ENCODE assay signal across 29 mouse cellular contexts in the genomic region with DNA sequence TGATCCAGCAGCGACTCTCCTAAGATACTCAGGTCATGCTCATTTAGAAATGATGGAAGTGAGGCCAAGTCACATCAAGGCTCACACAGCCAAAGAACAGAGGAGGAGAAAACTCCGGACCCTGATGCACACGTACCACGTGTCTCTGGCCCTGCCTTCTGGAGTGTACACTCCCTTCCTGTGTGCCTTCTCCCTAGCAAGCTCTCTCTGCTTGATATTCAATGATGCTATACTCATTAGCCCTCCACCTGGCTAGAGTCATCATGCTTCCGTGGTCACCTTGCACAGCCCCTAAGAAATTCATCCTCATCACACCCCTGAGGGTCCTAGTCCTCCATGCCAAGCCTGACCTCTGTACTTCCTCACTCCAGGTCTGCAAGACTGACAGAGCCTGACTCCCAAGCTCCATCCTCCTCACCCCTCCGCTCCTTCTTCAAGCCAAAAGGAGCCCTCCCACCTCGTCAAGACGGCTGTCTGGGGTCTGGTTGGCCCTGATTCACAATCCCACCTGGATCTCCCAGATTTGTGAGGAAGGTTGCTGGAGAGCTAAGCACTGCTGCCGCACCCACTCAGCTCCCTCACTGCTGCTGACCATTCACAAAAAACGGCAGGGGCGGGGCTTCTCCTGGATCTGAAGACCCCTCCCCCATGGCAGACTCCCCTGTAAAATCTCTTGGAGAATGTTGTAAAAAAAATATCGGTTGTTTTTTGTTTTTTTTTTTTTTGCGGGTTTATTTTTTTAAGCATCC. TPM values are rescaled to one million over a fixed set of nuclear protein-coding genes. Genes with fewer than 3 reads are reported as not detected.
DNase-seq lines count a peak whose midpoint lies in the region; ATAC-seq and TF ChIP-seq lines count a peak whose summit lies in the region.
"Had no signal": no experiment of that assay in that cellular context is flagged by ENCODE, and none has a peak within 500 bp of the region (broad histone marks: within the 10 kb centered on the region; RNA-seq: fewer than 3 reads in every experiment).

No protein-coding gene starts in this region.

- H3K4me3 ChIP-seq in limb, embryonic 13.5 days: no peak overlapping the region
- H3K4me3 ChIP-seq in limb, embryonic 10.5 days: no peak overlapping the region
- no peak overlapping the region for H3K4me3 ChIP-seq in ES-E14 (ENCODE audit: insufficient read depth in 1 of 2, low read depth in 1 of 2, low read length in 2 of 2, poor library complexity in 1 of 2, severe bottlenecking in 1 of 2)
- no peak overlapping the region for H3K4me3 ChIP-seq in forebrain, embryonic 15.5 days
- H3K4me3 ChIP-seq: gastrocnemius, adult 2 months; heart, embryonic 12.5 days; liver, embryonic 15.5 days; lung, embryonic 15.5 days; midbrain, embryonic 10.5 days; midbrain, embryonic 15.5 days; neural tube, embryonic 13.5 days had no signal

- no peaks in the 10 kb centered on the region for H3K9me3 ChIP-seq in limb, embryonic 13.5 days
- no peaks in the 10 kb centered on the region for H3K9me3 ChIP-seq in limb, embryonic 10.5 days (replicated peaks)
- no peaks in the 10 kb centered on the region for H3K9me3 ChIP-seq in ES-E14 (ENCODE audit: control insufficient read depth, insufficient read depth, low read depth, low read length)
- no peaks in the 10 kb centered on the region for H3K9me3 ChIP-seq in forebrain, embryonic 15.5 days
- H3K9me3 ChIP-seq: heart, embryonic 12.5 days; liver, embryonic 15.5 days; lung, embryonic 15.5 days; midbrain, embryonic 10.5 days; midbrain, embryonic 15.5 days; neural tube, embryonic 13.5 days had no signal

- H3K4me2 ChIP-seq in limb, embryonic 13.5 days (replicated peaks): no peak overlapping the region
- H3K4me2 ChIP-seq in forebrain, embryonic 15.5 days (replicated peaks): no peak overlapping the region
- H3K4me2 ChIP-seq: heart, embryonic 12.5 days; hindbrain, embryonic 14.5 days; liver, embryonic 15.5 days; lung, embryonic 15.5 days; midbrain, embryonic 15.5 days; neural tube, embryonic 13.5 days had no signal

- peak overlapping the region; percentile 13; the same call in 1 of the 2 replicates for H3K9ac ChIP-seq in limb, embryonic 13.5 days
- H3K9ac ChIP-seq in ES-E14 (ENCODE audit: insufficient read depth, low read depth, low read length, poor library complexity, severe bottlenecking): no peak overlapping the region
- H3K9ac ChIP-seq in forebrain, embryonic 15.5 days (replicated peaks): no peak overlapping the region
- H3K9ac ChIP-seq: heart, embryonic 12.5 days; hindbrain, embryonic 14.5 days; liver, embryonic 15.5 days; lung, embryonic 15.5 days; midbrain, embryonic 15.5 days had no signal

- in situ Hi-C loops in ES-E14 (cut with MboI; ENCODE audit: low sequenced_read_pairs in 2 of 2, unreplicated experiment in 2 of 2): loop anchor here in 1 of 2 experiments (10.0 kb wide), 1 partner anchor 159 kb away; no protein-coding TSS in a partner anchor

- no peak for DNase-seq in limb, embryonic 10.5 days (ENCODE audit: low spot score)
- DNase-seq in CD4-positive helper T cell, adult 2 months (ENCODE audit: low read depth, low spot score): peak; percentile 67
- no peak for DNase-seq in ES-E14 (ENCODE audit: low read depth, low spot score)
- DNase-seq in naive thymus-derived CD4-positive, alpha-beta T cell, adult 2 months (ENCODE audit: low read depth): peak; percentile 73
- no peak for DNase-seq in cerebellum, adult 11-12 months
- no peak for DNase-seq in natural killer cell, adult 2 months (ENCODE audit: low spot score in 2 of 2)
- DNase-seq: adrenal gland, adult 2 months; cerebellum, adult 2 months; cerebellum, postnatal 25 days; gastrocnemius, adult 2 months; gastrocnemius, postnatal 36 days; heart, adult 18-20 months; kidney, adult 8-10 months; kidney, postnatal 4 days; layer of hippocampus, postnatal 36 days; right cerebral cortex, postnatal 4 days had no signal

- H3K27ac ChIP-seq in limb, embryonic 13.5 days: no peak overlapping the region
- no peak overlapping the region for H3K27ac ChIP-seq in limb, embryonic 10.5 days
- H3K27ac ChIP-seq in ES-E14 (ENCODE audit: insufficient read depth, low read depth, low read length, poor library complexity, severe bottlenecking): no peak overlapping the region
- H3K27ac ChIP-seq in forebrain, embryonic 15.5 days (replicated peaks): no peak overlapping the region
- H3K27ac ChIP-seq: gastrocnemius, adult 2 months; hindbrain, embryonic 14.5 days; kidney, postnatal 0 days; liver, embryonic 15.5 days; lung, embryonic 15.5 days; midbrain, embryonic 10.5 days; midbrain, embryonic 15.5 days; neural tube, embryonic 13.5 days had no signal

- ATAC-seq in limb, embryonic 13.5 days (ENCODE audit: low FRiP score, low read depth): no peak
- ATAC-seq in forebrain, embryonic 15.5 days (replicated peaks): no peak
- ATAC-seq: activated CD4-positive, CD25-positive, alpha-beta regulatory T cell, adult 4 months; forebrain, embryonic 14.5 days; inflammation-experienced regulatory T-cells, adult 6 months; midbrain, embryonic 15.5 days had no signal

- H3K27me3 ChIP-seq in limb, embryonic 13.5 days: 0 out of 2 replicates have a peak, but pooled peaks cover 3% of the 10 kb centered on the region
- 0 out of 2 replicates have a peak, but pooled peaks cover 10% of the 10 kb centered on the region for H3K27me3 ChIP-seq in limb, embryonic 10.5 days (ENCODE audit: low read depth, poor library complexity, severe bottlenecking)
- no peaks in the 10 kb centered on the region for H3K27me3 ChIP-seq in forebrain, embryonic 15.5 days
- H3K27me3 ChIP-seq: heart, embryonic 12.5 days; lung, embryonic 15.5 days; midbrain, embryonic 15.5 days; neural tube, embryonic 13.5 days had no signal

- H3K36me3 ChIP-seq in limb, embryonic 13.5 days: no peaks in the 10 kb centered on the region
- H3K36me3 ChIP-seq in limb, embryonic 10.5 days: no peaks in the 10 kb centered on the region
- H3K36me3 ChIP-seq in ES-E14 (ENCODE audit: control insufficient read depth, insufficient read depth, low read length, poor library complexity, severe bottlenecking): no peaks in the 10 kb centered on the region
- no peaks in the 10 kb centered on the region for H3K36me3 ChIP-seq in forebrain, embryonic 15.5 days
- H3K36me3 ChIP-seq: heart, embryonic 12.5 days; liver, embryonic 15.5 days; lung, embryonic 15.5 days; midbrain, embryonic 10.5 days; midbrain, embryonic 15.5 days; neural tube, embryonic 13.5 days had no signal

- WGBS in limb, embryonic 13.5 days: 46% methylated on average over 13 of the region's 13 CpGs
- 58% methylated on average over 13 of the region's 13 CpGs for WGBS in limb, embryonic 10.5 days
- 58% methylated on average over 13 of the region's 13 CpGs for WGBS in forebrain, embryonic 15.5 days

- peaks cover 36% of the 10 kb centered on the region for H3K4me1 ChIP-seq in limb, embryonic 13.5 days
- peaks cover 40% of the 10 kb centered on the region for H3K4me1 ChIP-seq in limb, embryonic 10.5 days
- peaks cover 0 to 13% of the 10 kb centered on the region in 2 experiments; a peak in 2 of 4 replicates for H3K4me1 ChIP-seq in ES-E14 (ENCODE audit: control insufficient read depth in 2 of 2, insufficient read depth in 2 of 2, low read length in 2 of 2, poor library complexity in 1 of 2)
- H3K4me1 ChIP-seq in forebrain, embryonic 15.5 days: peaks cover 5% of the 10 kb centered on the region

TF ChIP-seq in ES-E14, 5 proteins besides CTCF, POLR2A, EP300 and RAD21:
- TF ChIP-seq CHD2 (IDR thresholded peaks at IDR 0.05; ENCODE audit: low read depth, low read length) (no peak), ZNF384 (IDR thresholded peaks at IDR 0.05; ENCODE audit: low read depth, low read length) (0 out of 2 replicates have a peak, but pooled peaks have one; percentile 42)

RNA-seq across cellular contexts. Expression of a gene that starts 30.4 kb away (rescaled TPM):
- 357 and 379 TPM in 2 replicates for polyA plus RNA-seq in limb, embryonic 13.5 days (2015; fragmentation: Nextera tagmentation; extraction: Ambion mirVana)
- 234 and 239 TPM in 2 replicates for polyA plus RNA-seq in limb, embryonic 10.5 days (2016; fragmentation: Nextera tagmentation; extraction: Ambion mirVana)
- total RNA-seq in ES-E14 (2012; rRNA removed): 174 and 382 TPM in 2 replicates
- polyA plus RNA-seq in forebrain, embryonic 15.5 days (2015; fragmentation: Nextera tagmentation; extraction: Ambion mirVana): 286 and 291 TPM in 2 replicates

RNA-seq across cellular contexts. Expression of a gene that starts 30.5 kb away (rescaled TPM):
- polyA plus RNA-seq in limb, embryonic 13.5 days (2015; fragmentation: Nextera tagmentation; extraction: Ambion mirVana): 46.5 and 51.0 TPM in 2 replicates
- polyA plus RNA-seq in limb, embryonic 10.5 days (2016; fragmentation: Nextera tagmentation; extraction: Ambion mirVana): 32.2 and 37.7 TPM in 2 replicates
- total RNA-seq in ES-E14 (2012; rRNA removed): 17.6 and 26.3 TPM in 2 replicates
- 47.7 and 53.9 TPM in 2 replicates for polyA plus RNA-seq in forebrain, embryonic 15.5 days (2015; fragmentation: Nextera tagmentation; extraction: Ambion mirVana)

Comparison
In these comparisons a context has a peak if more than half of its experiments do, and no peak if none do; other contexts are left out.
1. DNase-seq: peak in CD4-positive helper T cell, adult 2 months (single experiment) and naive thymus-derived CD4-positive, alpha-beta T cell, adult 2 months (single experiment); none in limb, embryonic 10.5 days (single experiment), ES-E14 (single experiment), cerebellum, adult 11-12 months (single experiment) and natural killer cell, adult 2 months (0 of 2).